Mouse (Mus musculus) cerebellum, postnatal 25 days (tissue): ENCODE data around the gene Cdc25a.

Experiments
- DNase-seq, 2 experiments: peaks; one replicate each; pipeline ENCODE4 v3.0.0; 2021; ENCODE audit warnings: mixed read lengths in 2 of 2

The Cdc25a gene

GRCm38 (mm10) chr9:109932756-109933375, 57.5 kb downstream of the Cdc25a start:
- peak; percentile 53 to 61 for DNase-seq

DNA sequence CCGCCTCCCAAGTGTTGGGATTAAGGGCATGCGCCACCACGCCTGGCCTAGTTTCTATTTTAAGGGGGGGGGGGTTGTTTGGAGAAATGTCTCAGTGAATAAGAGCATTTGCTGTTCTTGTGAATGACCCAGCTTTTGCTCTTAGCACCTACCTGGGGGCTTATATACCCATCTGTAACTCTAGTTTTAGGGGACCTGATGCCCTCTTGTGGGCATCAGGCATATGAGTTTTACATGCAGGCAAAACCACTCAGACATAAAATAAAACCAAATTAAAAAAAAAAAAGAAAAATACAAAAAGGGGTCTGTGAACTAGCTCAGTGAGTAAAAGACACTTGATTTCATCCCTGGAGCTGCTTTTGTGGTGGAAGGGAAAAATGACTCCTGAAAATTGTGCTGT, 64.0 kb downstream of the Cdc25a start:
- DNase-seq = no peak

DNA sequence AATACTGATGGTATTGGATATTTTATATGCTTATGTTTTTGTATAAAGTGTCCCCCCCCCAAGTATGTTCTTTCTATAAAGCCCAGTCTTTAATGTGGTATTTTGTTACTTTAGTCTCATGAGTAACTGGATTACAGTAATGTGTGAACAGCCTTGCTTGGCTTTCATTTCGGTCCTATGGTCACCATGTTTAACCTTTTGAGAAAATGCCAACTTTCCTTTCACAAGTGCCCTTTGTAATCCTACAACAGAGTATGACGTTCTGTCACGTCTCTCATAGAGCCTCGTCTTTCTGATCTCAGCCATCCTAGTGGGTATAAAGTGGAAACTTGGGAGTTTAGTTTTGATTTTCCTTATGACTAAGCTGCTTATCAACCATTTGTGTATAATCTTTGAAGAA, 67.4 kb downstream of the Cdc25a start:
- no peak for DNase-seq
